Mouse (Mus musculus) left cerebral cortex, postnatal 36 days (tissue): Measurements from ENCODE around the gene Elf1. TPM values are rescaled to one million over a fixed set of nuclear protein-coding genes. Genes with fewer than 3 reads are reported as not detected.
A peak's percentile ranks its signal among the peaks of the same experiment; 100 is the strongest.

ENCODE experiments used
- DNase-seq, 2 experiments: peaks; one replicate each; pipeline ENCODE4 v3.0.0; 2021 to 2022; ENCODE audit warnings: low spot score in 2 of 2, mixed read lengths in 1 of 2
- intact Hi-C: fragments of 180-260 bp; cut with DNase I; formaldehyde crosslinking; loops from one replicate; pipeline ENCODE4 v1.15.1; 2025
- total RNA-seq, 2 experiments: library from RNA; stranded (reverse); gene quantifications; 2 replicates each; pipeline ENCODE4 v1.2.3; 2021

Elf1 gene
- total RNA-seq, 2 experiments from 2014 or later: 4.1 to 4.8 TPM

DNA sequence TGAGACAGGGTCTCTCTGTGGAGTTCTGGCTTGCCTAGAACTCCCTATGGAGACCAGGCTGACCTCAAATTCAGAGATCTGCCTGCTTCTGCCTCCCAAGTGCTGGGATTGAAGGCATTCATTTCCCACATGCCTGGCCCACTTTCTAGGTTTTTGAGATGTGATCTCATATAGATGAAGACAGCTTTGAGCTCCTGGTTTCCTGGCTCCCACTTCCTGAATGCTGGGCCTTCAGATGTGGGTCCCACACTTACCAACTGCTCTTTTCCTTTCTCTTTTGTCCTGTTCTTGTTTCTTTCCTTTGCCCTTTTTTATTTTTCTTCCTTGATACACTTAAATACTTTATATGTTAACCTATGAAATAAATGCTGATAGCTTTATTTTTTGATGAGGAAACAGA lies 56.9 kb downstream of the Elf1 start:
- intact Hi-C loops: no loop called here
- no peak for DNase-seq

DNA sequence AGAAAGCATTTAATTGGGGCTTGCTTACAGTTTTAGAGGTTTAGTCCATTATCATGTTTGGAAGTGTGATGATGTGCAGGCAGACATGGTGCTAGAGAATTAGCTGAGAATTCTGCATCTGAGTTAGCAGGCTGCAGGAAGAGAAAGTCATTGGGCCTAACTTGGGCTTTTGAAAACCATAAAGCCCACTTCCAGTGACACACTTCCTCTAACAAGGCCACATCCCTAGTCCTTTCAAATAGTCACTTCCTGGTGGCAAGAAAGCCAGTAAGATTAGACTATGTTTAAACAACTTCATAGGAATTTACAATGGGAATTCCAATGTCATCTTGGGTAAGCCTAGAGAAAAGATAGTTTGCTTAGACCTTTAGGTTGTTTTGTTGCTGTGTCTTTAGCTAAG lies 60.6 kb downstream of the Elf1 start:
- DNase-seq: no peak
- intact Hi-C loops: no loop called here

DNA sequence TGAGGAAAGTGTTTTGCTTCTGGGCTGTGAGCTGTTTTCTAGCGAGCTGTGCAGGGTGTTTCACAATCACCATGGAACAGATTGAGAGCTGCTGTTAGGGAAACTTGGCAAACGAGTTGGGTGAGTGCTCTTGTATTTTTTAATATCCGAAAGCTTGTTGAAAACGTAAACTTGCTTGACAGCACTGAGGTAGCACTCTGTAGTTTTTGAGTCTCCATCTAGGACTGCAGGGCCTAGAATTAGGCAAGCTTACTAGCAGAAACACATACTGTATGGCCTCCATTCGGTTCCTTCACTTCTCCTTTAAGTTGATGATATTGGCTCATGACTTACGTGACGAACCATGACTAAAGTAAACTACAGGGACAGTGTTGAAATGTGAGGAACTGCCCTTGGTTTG lies 68.3 kb downstream of the Elf1 start:
- intact Hi-C loops: no loop called here
- no peak for DNase-seq

DNA sequence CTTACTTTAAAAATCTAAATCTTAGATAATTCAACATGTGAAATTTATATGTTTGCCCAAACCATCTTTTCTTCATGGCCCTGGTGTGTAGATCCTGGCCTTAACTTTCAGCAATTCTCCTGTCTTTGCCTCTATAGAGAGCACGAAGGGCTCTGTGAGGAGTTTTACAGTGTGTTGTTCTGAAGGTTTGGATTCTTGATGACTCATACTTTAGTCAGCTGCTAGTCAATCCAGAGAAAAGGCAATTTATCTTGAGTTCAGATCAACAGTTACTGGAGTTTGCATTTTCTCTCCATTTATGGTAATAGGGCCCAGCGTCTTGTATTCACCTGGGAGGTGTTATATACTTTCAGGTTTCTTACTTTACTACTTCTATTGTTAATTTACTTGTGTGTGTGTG lies 70.9 kb downstream of the Elf1 start:
- DNase-seq: no peak
- intact Hi-C loops: no loop called here

GRCm38 (mm10) chr14:79552854-79553253 lies 71.9 kb downstream of the Elf1 start:
- DNase-seq: no peak
- intact Hi-C loops: no loop called here

- DNase-seq: no peak
- intact Hi-C loops: no loop called here
Measured at GRCm38 (mm10) chr14:79557796-79558195, 76.8 kb downstream of the Elf1 start.

DNA sequence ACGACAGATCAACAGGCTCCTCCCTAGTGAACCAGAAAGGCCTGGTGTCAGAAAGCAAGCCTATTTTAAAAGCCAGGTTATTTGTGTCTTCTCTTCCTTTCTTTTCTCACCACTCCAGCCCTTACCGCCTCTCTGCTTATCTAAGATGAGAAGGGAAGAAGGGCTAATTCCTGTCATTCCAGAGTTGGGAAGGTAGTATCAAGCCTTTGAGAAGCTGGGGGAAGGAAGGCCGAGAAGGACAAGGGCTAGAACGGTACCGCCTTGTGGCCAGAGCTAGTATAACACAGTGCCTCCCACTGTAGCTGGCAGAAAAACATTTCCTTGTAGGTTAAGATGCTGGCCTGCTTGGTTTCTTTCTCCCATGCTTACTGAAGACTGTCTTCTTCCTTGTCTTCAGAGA lies 81.8 kb downstream of the Elf1 start:
- intact Hi-C loops: no loop called here
- peak in 1 of 2 experiments; percentile 6 for DNase-seq

- intact Hi-C loops: no loop called here
- no peak for DNase-seq
Measured at GRCm38 (mm10) chr14:79564784-79565183, 83.8 kb downstream of the Elf1 start.

GRCm38 (mm10) chr14:79573482-79574191 lies 92.6 kb downstream of the Elf1 start:
- no peak for DNase-seq
- intact Hi-C loops: no loop called here

DNA sequence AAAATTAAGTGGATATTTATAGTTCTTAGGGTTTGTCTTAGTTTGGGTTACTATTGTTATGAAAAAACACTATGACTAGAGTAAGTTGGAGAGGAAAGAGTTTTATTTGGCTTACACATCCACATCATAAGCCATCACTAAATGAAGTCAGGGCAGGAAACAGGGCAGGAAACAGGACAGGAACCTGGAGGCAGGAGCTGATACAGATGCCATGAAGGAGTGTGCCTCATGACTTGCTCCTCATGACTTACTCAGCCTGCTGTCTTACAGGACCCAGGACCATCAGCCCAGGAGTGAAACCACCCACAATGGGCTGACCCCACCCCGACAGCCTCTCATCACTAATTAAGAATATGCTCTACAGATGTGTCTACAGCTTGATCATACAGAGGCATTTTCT lies 93.4 kb downstream of the Elf1 start:
- no peak for DNase-seq
- intact Hi-C loops: no loop called here

- intact Hi-C loops: no loop called here
- DNase-seq: no peak
Measured at GRCm38 (mm10) chr14:79583526-79584245, 102.7 kb downstream of the Elf1 start.

DNA sequence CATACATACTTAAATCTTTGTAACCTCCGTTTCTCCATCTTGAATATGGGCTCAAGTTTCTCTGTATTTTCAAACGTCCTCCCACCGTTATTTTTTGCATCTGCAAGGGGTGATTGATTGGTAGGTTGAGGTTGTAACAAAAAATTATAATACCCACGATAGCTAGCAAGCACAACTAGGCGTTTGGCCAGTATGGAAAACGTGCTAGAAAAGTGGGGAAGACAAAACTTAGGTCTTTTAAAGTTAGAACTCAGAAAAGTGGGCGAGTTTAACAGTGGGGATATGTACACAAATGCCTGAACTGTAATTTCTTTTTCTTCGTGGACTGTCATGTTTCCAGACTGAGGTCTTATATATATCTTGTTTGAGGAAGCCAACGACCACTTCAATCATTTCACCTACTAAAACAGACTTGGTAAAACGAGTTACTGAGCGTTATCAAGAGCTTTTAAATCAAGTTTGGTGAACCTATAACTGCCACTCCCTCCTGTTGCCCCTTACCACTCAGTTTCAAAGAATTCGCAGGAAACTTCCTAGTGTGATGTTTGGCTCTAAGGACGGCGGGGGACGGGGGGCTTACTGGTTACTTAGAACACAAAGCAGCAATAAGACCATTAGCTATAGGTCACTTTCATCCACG lies 105.6 kb downstream of the Elf1 start:
- no peak for DNase-seq
- intact Hi-C loops: loop anchor here (1.0 kb wide), 1 partner anchor 105 kb away; the partner anchor contains the start of genes Elf1 and Wbp4

DNA sequence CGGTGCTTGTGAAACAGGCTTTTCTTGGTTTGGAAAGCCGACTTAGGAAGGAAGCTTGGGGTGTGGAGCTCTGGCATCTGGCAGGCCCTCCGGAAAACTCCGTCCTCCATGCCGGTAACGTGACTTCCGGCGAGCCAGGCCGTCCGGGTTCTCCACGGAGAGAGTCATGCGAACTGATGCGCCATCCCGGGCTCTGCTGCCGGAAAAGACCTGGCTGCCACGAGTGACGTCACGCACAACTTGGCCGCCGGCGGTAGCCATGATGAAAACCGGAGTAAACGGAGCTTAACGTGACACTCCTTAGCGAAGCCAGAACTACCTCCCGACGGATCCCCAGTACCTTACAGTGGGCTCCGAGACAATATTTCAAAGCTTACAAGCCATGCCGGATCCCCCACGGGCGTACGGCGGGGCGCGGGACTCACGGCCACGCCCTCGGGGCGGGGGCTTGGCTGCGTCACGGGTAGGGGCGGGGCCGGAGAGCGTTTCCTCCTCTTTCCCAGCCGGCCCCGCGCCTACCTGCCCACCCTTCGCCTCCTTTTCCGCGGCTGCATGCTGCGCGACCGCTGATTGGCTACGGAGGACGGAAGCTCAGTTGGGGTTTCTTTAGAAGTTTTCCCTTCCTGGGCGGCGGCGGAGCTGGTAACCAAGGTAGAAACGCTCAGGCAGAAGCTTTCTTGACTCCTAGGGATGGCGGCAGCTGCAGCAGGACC lies 106.3 kb downstream of the Elf1 start, which contains the start of gene Sugt1:
Gene Sugt1 (plus strand): TSS at position 553 of the 713 bp plus-strand sequence.
- intact Hi-C loops: loop anchor here (1.0 kb wide), 1 partner anchor 106 kb away; the partner anchor contains the start of genes Elf1 and Wbp4
- peak; percentile 98 to 99 for DNase-seq

- intact Hi-C loops: loop anchor here (1.0 kb wide), 1 partner anchor 107 kb away; the partner anchor contains the start of genes Elf1 and Wbp4
- no peak for DNase-seq
Measured at GRCm38 (mm10) chr14:79587852-79588229, 106.8 kb downstream of the Elf1 start.

DNA sequence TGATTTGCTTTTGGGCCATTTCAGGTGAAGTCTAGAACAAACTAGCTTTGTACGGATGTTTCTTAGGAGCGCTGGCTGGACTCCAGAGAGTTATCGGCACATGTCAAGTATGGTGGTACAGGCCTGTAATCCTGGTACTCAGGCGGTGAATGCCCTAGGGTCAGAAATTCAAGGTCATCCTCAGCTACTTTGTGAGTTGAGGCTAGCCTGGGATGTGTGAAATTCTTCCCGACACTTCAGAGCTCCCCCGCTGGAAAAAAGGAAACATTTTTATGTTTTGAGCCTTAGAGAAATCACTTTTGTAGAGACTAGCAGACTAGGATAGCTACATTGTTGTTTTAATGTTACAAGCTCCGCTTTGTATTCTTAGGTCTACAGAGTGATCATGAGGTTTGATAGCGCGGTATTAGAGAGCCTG lies 107.5 kb downstream of the Elf1 start:
- DNase-seq: no peak
- intact Hi-C loops: no loop called here

- no peak for DNase-seq
- intact Hi-C loops: no loop called here
Measured at GRCm38 (mm10) chr14:79589401-79589800, 108.4 kb downstream of the Elf1 start.

GRCm38 (mm10) chr14:79590916-79591315 lies 109.9 kb downstream of the Elf1 start:
- intact Hi-C loops: no loop called here
- DNase-seq: no peak

DNA sequence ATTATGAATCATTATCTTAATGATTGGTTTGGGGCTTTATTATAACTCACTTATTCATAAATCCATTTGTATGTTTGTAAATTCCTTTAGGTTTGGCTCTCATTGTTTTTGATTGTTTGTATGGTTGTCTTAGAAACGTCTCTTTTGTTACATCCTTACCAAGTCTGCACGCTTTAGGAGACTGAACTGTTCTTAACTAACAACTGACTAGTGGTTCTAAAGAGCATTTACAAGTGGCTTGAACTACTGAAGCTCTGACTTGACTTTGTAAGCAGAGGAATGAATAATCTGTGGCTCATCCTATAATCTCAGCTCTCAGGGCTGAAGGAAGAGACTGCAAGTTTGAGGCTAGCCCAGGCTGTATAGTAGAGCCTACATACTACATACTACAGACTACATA lies 110.6 kb downstream of the Elf1 start:
- intact Hi-C loops: no loop called here
- DNase-seq: no peak

DNA sequence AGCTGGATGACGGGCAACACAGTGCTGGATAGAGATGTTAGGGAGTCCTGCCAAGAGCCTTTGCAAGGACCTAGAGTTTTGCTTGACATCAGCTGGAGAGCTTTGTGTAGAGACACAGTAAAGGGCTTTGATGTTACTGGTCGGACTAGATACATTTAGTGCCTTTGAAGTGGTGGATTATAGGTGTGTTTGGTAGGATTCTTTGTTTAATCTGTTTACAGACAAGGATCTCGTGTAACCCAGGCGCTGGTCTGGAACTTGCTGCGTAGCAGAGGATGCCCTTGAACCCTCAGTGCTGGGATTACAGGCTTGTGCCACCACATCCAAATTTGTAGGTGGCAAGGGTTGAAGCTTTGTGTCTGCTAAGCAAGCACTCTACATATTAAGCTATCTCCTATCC lies 113.1 kb downstream of the Elf1 start:
- intact Hi-C loops: no loop called here
- no peak for DNase-seq

- no peak for DNase-seq
- intact Hi-C loops: no loop called here
Measured at GRCm38 (mm10) chr14:79596602-79597001, 115.6 kb downstream of the Elf1 start.
